Mouse (Mus musculus): Measurements from ENCODE around the gene Btbd17.

Btbd17 gene

GRCm38 (mm10) chr11:114747564-114748138, 48.1 kb downstream of the Btbd17 start:
- DNase-seq: no peak

DNA sequence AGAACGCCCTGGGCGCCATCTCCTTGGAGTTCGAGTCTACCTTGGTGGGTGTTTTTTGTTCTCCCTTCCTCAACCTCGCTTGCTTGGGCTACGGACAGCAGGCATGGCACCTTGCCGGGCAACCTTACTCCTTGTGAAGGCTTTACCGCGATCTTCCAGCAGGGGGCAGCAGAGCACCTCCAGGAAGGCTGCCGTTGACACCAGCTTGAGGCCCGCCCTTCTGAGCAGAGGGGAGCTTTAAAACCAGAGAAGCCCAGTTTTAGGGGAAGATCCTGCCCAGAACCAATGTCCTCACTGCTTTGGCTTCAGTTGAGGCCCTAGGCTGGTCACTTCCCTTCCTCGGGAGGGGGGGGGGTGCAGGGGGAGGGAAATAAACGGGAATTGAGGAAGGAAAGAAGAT, 50.6 kb downstream of the Btbd17 start:
- peak; percentile 87 to 97 for DNase-seq

DNA sequence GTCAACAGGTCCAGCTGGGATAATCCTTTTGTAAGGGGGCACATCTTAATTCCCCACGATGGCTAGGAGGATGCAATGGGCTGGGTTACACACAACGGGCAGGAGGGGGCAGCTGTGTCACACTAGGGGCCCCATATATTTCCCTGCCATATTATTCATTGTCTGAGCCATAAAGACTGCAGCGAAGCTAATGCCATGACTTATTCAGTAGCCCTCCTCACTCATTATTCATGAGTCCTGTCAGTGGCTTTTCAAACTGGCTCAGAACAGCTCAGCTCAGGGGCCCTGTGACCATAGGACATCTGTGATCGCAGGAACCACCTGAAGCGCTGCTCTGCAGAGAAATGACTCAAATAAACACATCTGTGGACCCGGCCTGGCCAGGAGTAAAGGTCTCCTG, 54.3 kb downstream of the Btbd17 start:
- DNase-seq: no peak

Measured in kidney, postnatal 36 days (tissue).